Mouse (Mus musculus) liver, embryonic 16.5 days (tissue): ENCODE measurements around the gene Cst12. TPM values are rescaled to one million over a fixed set of nuclear protein-coding genes. Genes with fewer than 3 reads are reported as not detected.
"Not testable (repeated sequence)": the region's sequence is repeated elsewhere in the genome, so short reads cannot be mapped to it uniquely, and the experiment has no call there.

Source experiments
- ATAC-seq: fragments of 200-750 bp; cut with Nextera tagmentation; 2 replicates; pipeline ENCODE4 v1.8.0; 2017; ENCODE audit warnings: low read depth, mild to moderate bottlenecking, moderate number of reproducible peaks, moderate library complexity
- H3K27ac ChIP-seq: fragments of 300-500 bp; sonication (generic); 2 replicates; pipeline ENCODE4 v1.5.1; 2014; ENCODE audit warnings: mild to moderate bottlenecking, low read length
- H3K27me3 ChIP-seq: fragments of 300-500 bp; sonication (generic); 2 replicates; pipeline ENCODE4 v1.6.1; 2014; ENCODE audit warnings: low read depth, low read length, mixed read lengths; ENCODE audit not compliant: control insufficient read depth, insufficient read depth
- H3K36me3 ChIP-seq: fragments of 300-500 bp; sonication (generic); 2 replicates; pipeline ENCODE4 v1.6.1; 2014; ENCODE audit warnings: mild to moderate bottlenecking; ENCODE audit not compliant: control insufficient read depth, insufficient read depth
- H3K4me1 ChIP-seq: fragments of 300-500 bp; sonication (generic); 2 replicates; pipeline ENCODE4 v1.6.1; 2014; ENCODE audit warnings: low read depth, low read length, mixed read lengths; ENCODE audit not compliant: control insufficient read depth
- H3K4me2 ChIP-seq: fragments of 300-500 bp; sonication (generic); 2 replicates; pipeline ENCODE4 v1.6.1; 2014; ENCODE audit warnings: low read depth, low read length, mixed read lengths
- H3K4me3 ChIP-seq: fragments of 300-500 bp; sonication (generic); 2 replicates; pipeline ENCODE4 v1.5.1; 2014; ENCODE audit warnings: low read depth, mild to moderate bottlenecking, low read length
- H3K9ac ChIP-seq: fragments of 300-500 bp; sonication (generic); 2 replicates; pipeline ENCODE4 v1.6.1; 2014; ENCODE audit warnings: low read depth, low read length
- H3K9me3 ChIP-seq: fragments of 300-500 bp; sonication (generic); replicated peaks from 2 replicates; pipeline ENCODE4 v1.6.1; 2016; ENCODE audit warnings: low read length; ENCODE audit not compliant: control insufficient read depth
- WGBS: fragments of 180-500 bp; shearing (Covaris S2); extraction: QIAGEN DNeasy Blood & Tissue Kit; methylation state at CpG from one replicate; pipeline ENCODE4 v1.1.7; 2014; ENCODE audit not compliant: insufficient replicate concordance; 5-methylcytosine and 5-hydroxymethylcytosine counted together
- polyA plus RNA-seq: library from polyadenylated mRNA; unstranded; fragments of >200 nt; fragmentation: Nextera tagmentation; extraction: Ambion mirVana; gene quantifications from 2 replicates; pipeline ENCODE4 v1.2.1, GENCODE M21; 2015

Cst12 gene
- polyA plus RNA-seq = not detected in 2 replicates

- Histone ChIP-seq H3K27me3 (no peaks in the 10 kb centered on the region), H3K36me3 (no peaks in the 10 kb centered on the region), H3K4me1 (no peaks in the 10 kb centered on the region), H3K27ac (no peak within 1 kb of the TSS), H3K9me3 (no peaks in the 10 kb centered on the region), H3K4me3 (no peak within 1 kb of the TSS), H3K4me2 (no peak within 1 kb of the TSS), H3K9ac (no peak within 1 kb of the TSS)
- WGBS = 75% methylated on average over 6 of the region's 6 CpGs
- ATAC-seq = no peak
Measured at GRCm38 (mm10) chr2:148789142-148789541, at the start of gene Cst12. TSS of gene Cst12 (plus strand) at chr2:148789361.

DNA sequence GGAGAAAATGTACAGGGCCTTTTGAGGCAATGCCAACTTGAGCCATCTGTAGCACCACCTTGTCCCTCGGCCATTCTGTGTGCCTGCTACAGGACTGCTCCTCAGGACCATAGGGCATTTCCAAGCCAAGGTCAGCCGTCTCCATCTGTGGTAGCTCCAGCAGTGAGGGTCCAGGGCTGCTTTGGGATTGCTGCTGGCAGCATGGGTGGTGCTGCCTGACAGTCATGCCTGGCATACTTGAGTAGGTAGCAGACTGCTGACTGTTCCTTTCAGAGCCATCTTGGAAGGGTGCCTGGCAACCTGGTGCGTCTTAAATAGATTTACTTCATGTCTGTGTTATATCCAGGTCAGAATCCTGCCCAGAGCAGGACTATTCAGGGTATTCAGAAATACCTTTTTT is 46.2 kb upstream of the Cst12 start:
- Histone ChIP-seq H3K4me1 (no peaks in the 10 kb centered on the region), H3K9me3 (no peaks in the 10 kb centered on the region), H3K4me3 (no peak overlapping the region), H3K27ac (no peak overlapping the region), H3K36me3 (no peaks in the 10 kb centered on the region), H3K27me3 (no peaks in the 10 kb centered on the region), H3K9ac (no peak overlapping the region), H3K4me2 (no peak overlapping the region)
- WGBS = 55% methylated on average over 3 of the region's 3 CpGs
- no peak for ATAC-seq

GRCm38 (mm10) chr2:148743846-148744407 is 45.2 kb upstream of the Cst12 start:
- no peaks in the 10 kb centered on the region for H3K36me3 ChIP-seq
- H3K9me3 ChIP-seq = no peaks in the 10 kb centered on the region
- H3K27ac ChIP-seq = no peak overlapping the region
- no peak overlapping the region for H3K4me2 ChIP-seq
- ATAC-seq = no peak
- WGBS = 58% methylated on average over 3 of the region's 3 CpGs
- no peaks in the 10 kb centered on the region for H3K27me3 ChIP-seq
- H3K9ac ChIP-seq = no peak overlapping the region
- no peak overlapping the region for H3K4me3 ChIP-seq
- H3K4me1 ChIP-seq = no peaks in the 10 kb centered on the region

GRCm38 (mm10) chr2:148750058-148750457 is 39.1 kb upstream of the Cst12 start, which contains the start of gene Cstl1:
TSS of gene Cstl1 (plus strand) at chr2:148750358.
- Histone ChIP-seq H3K27me3 (no peaks in the 10 kb centered on the region), H3K9ac (no peak within 1 kb of the TSS), H3K4me3 (no peak within 1 kb of the TSS), H3K4me2 (no peak within 1 kb of the TSS), H3K36me3 (no peaks in the 10 kb centered on the region), H3K27ac (no peak within 1 kb of the TSS), H3K4me1 (no peaks in the 10 kb centered on the region), H3K9me3 (no peaks in the 10 kb centered on the region)
- ATAC-seq = no peak
- 63% methylated on average over 1 of the region's 1 CpGs for WGBS

DNA sequence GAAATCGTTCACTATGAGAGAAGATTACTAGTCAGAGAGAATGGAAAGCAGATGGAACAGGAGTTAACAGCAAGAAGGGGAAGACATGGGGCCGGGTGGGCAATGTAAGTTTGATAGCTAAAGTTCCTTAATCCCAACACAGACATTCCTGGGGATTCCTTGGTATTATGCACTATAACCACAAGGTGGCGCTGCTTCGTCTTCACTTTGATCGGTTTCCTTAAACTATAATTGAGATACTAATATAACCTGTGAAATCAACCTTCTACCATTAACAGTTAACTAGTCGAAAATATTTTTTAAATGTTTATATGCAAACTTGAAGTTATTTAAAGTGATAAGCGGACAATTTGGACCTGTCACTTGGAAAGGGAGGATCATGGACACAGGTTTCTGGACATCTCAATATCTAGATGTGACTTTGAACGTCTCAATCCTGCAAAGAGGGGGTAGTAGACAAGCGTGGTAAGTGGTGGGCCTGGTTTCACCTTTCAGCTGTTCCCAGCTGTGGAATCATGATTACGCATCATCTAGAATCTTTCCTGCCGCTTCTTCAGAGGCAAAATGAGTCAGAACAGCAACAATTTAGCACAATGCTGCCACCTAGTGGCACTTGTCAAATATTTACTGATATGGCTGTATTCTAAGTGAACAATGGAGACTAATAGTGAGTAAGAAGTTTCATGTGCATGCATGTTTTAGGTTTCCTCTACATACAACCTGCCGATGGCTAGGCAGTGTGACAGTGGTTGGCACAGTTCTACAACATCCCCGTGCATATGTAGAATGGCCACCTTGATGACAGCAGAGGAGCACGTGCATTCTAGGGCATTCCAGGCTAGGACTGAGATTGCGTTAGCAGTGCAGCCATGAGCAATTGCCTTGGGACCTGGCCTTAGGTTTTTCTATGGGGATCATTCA is 37.0 kb upstream of the Cst12 start:
- Histone ChIP-seq H3K27ac (no peak overlapping the region), H3K4me1 (no peaks in the 10 kb centered on the region), H3K4me3 (peak overlapping the region; percentile 33), H3K36me3 (no peaks in the 10 kb centered on the region), H3K9me3 (no peaks in the 10 kb centered on the region), H3K9ac (no peak overlapping the region), H3K27me3 (no peaks in the 10 kb centered on the region), H3K4me2 (peak overlapping the region; percentile 54)
- peak; percentile 47 for ATAC-seq
- 11% methylated on average over 15 of the region's 15 CpGs for WGBS

- H3K27ac ChIP-seq = no peak overlapping the region
- H3K4me2 ChIP-seq = no peak overlapping the region
- H3K4me3 ChIP-seq = no peak overlapping the region
- H3K9ac ChIP-seq = no peak overlapping the region
- no peaks in the 10 kb centered on the region for H3K9me3 ChIP-seq
- H3K36me3 ChIP-seq = no peaks in the 10 kb centered on the region
- no peaks in the 10 kb centered on the region for H3K27me3 ChIP-seq
- WGBS = 21% methylated on average over 1 of the region's 1 CpGs
- no peaks in the 10 kb centered on the region for H3K4me1 ChIP-seq
- no peak for ATAC-seq
Measured at GRCm38 (mm10) chr2:148754310-148754846, 34.8 kb upstream of the Cst12 start.

DNA sequence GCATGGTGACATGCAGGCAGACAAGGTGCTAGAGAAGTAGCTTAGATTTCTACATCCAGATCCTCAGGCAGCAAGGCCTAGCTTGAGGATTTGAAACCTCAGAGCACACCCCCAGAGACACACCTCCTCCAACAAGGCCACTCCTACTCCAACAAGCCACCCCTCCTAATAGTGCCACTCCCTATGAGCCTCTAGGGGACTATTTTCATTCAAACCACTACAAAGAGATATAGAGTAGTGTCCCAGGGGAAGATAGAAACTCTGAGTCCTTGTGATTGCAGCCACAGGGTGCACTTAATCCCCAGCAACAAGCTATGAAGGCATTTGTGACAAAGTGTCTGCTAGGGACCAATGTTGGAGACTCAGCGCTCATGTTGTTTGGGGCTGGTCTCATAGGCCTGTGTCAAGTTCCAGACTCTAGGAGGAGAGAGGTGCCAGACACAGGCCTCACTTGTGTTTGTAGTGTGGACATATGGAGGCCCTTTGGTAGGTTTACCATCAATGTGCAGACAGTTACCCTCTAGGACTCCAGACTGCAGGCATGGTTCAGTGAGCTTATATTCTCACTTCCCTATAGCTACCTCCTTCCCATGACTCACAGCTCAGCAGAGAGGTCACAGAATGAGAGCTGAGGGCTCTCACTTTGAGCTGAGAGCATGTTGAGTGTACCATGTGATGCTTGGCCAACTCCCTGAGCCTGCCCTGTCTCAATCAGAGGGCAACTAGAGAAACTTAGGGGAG is 25.3 kb upstream of the Cst12 start:
- 80% methylated on average over 1 of the region's 1 CpGs for WGBS
- Histone ChIP-seq H3K27ac (no peak overlapping the region), H3K4me2 (no peak overlapping the region), H3K4me3 (no peak overlapping the region), H3K9ac (no peak overlapping the region), H3K9me3 (no peaks in the 10 kb centered on the region), H3K36me3 (no peaks in the 10 kb centered on the region), H3K4me1 (no peaks in the 10 kb centered on the region), H3K27me3 (no peaks in the 10 kb centered on the region)
- ATAC-seq = peak; percentile 11; the same call in 1 of the 2 replicates

- 66% methylated on average over 4 of the region's 4 CpGs for WGBS
Measured at GRCm38 (mm10) chr2:148771397-148771796, 17.8 kb upstream of the Cst12 start, which contains the start of gene Cst11. TSS of gene Cst11 (minus strand) at chr2:148771497.

More at GRCm38 (mm10) chr2:148771397-148771796, 17.8 kb upstream of the Cst12 start, which contains the start of gene Cst11:
- not testable (repeated sequence) for H3K4me3 ChIP-seq, ATAC-seq, H3K27me3 ChIP-seq, H3K36me3 ChIP-seq, H3K4me2 ChIP-seq, H3K27ac ChIP-seq, H3K9ac ChIP-seq, H3K4me1 ChIP-seq, H3K9me3 ChIP-seq
